Mouse (Mus musculus) MEL (cell line): ENCODE data around the gene Frmd4b. TPM values are rescaled to one million over a fixed set of nuclear protein-coding genes. Genes with fewer than 3 reads are reported as not detected.

ENCODE experiments used
- DNase-seq: peaks from one replicate; pipeline ENCODE4 v3.0.0; 2011; ENCODE audit warnings: low read depth, low spot score
- H3K27ac ChIP-seq: 2 replicates; pipeline ENCODE4 v1.5.1; 2012; ENCODE audit warnings: low read depth, mild to moderate bottlenecking, control low read depth, low read length, moderate library complexity; ENCODE audit not compliant: control insufficient read depth
- H3K27me3 ChIP-seq, 2 experiments: fragments of 150-350 bp in 1 of 2; sonication (generic) in 1 of 2; 2 replicates each; pipeline ENCODE4 v1.6.1; 2012; ENCODE audit warnings: low read length in 2 of 2, mild to moderate bottlenecking in 2 of 2, improper control_type of control experiment in 1 of 2, moderate library complexity in 1 of 2; ENCODE audit not compliant: insufficient read depth in 2 of 2, control insufficient read depth in 1 of 2
- H3K36me3 ChIP-seq, 2 experiments: 2 replicates each; pipeline ENCODE4 v1.6.1; 2012 to 2014; ENCODE audit warnings: low read length in 2 of 2, improper control_type of control experiment in 1 of 2, inconsistent platforms in 1 of 2, mild to moderate bottlenecking in 1 of 2; ENCODE audit not compliant: insufficient read depth in 2 of 2, control insufficient read depth in 1 of 2
- H3K4me1 ChIP-seq, 2 experiments: fragments of 150-350 bp in 1 of 2; sonication (generic) in 1 of 2; 2 replicates each; pipeline ENCODE4 v1.6.1; 2012; ENCODE audit warnings: low read length in 2 of 2, improper control_type of control experiment in 1 of 2, mild to moderate bottlenecking in 1 of 2; ENCODE audit not compliant: insufficient read depth in 2 of 2, control insufficient read depth in 1 of 2
- H3K4me3 ChIP-seq, 2 experiments: fragments of 150-350 bp in 1 of 2; sonication (generic) in 1 of 2; 2 replicates each; pipeline ENCODE4 v1.5.1; 2012; ENCODE audit warnings: low read depth in 2 of 2, low read length in 2 of 2, mild to moderate bottlenecking in 2 of 2, moderate library complexity in 2 of 2, control low read depth in 1 of 2, improper control_type of control experiment in 1 of 2; ENCODE audit not compliant: control insufficient read depth in 1 of 2, insufficient read depth in 1 of 2
- H3K79me2 ChIP-seq: 2 replicates; pipeline ENCODE4 v1.6.1; 2012; ENCODE audit warnings: mild to moderate bottlenecking, low read length, moderate library complexity; ENCODE audit not compliant: control insufficient read depth, poor library complexity, insufficient read depth
- H3K9ac ChIP-seq: 2 replicates; pipeline ENCODE4 v1.6.1; 2012; ENCODE audit warnings: low read depth, mild to moderate bottlenecking, control low read depth, low read length, moderate library complexity; ENCODE audit not compliant: control insufficient read depth, poor library complexity, severe bottlenecking
- H3K9me3 ChIP-seq: fragments of 150-350 bp; sonication (generic); replicated peaks from 2 replicates; pipeline ENCODE4 v1.6.1; 2012; ENCODE audit warnings: mild to moderate bottlenecking, low read length, improper control_type of control experiment, moderate library complexity; ENCODE audit not compliant: insufficient read depth
- BHLHE40 ChIP-seq: IDR thresholded peaks from 2 replicates; pipeline ENCODE4 v1.6.1; 2012; ENCODE audit warnings: low read depth, mild to moderate bottlenecking, inconsistent platforms, low read length, improper control_type of control experiment, borderline replicate concordance
- CHD1 ChIP-seq: IDR thresholded peaks from 2 replicates; pipeline ENCODE4 v1.6.1; 2012; ENCODE audit warnings: low read depth, mild to moderate bottlenecking, inconsistent platforms, low read length, improper control_type of control experiment
- CHD2 ChIP-seq: IDR thresholded peaks from 2 replicates; pipeline ENCODE4 v1.6.1; 2011; ENCODE audit warnings: low read length, improper control_type of control experiment
- CTCF ChIP-seq, 3 experiments: IDR thresholded peaks in 2 of 3; conservative IDR thresholded peaks in 1 of 3; 2 replicates each; pipeline ENCODE4 v1.5.1; 2011 to 2012; ENCODE audit warnings: low read length in 3 of 3, low read depth in 2 of 3, mild to moderate bottlenecking in 2 of 3, improper control_type of control experiment in 1 of 3, inconsistent platforms in 1 of 3, mixed read lengths in 1 of 3, moderate library complexity in 1 of 3; ENCODE audit not compliant: control insufficient read depth in 1 of 3, insufficient read depth in 1 of 3, poor library complexity in 1 of 3, severe bottlenecking in 1 of 3
- ELF1 ChIP-seq: IDR thresholded peaks from 2 replicates; pipeline ENCODE4 v1.6.1; 2014; ENCODE audit warnings: low read depth, mild to moderate bottlenecking, inconsistent platforms, low read length, improper control_type of control experiment, moderate library complexity
- ETS1 ChIP-seq: IDR thresholded peaks from 2 replicates; pipeline ENCODE4 v1.6.1; 2012; ENCODE audit warnings: low read depth, mild to moderate bottlenecking, inconsistent platforms, low read length, improper control_type of control experiment, moderate library complexity
- GABPA ChIP-seq: IDR thresholded peaks from 2 replicates; pipeline ENCODE4 v1.6.1; 2012; ENCODE audit warnings: low read depth, mild to moderate bottlenecking, inconsistent platforms, low read length, improper control_type of control experiment, moderate library complexity
- HCFC1 ChIP-seq: IDR thresholded peaks from 2 replicates; pipeline ENCODE4 v1.6.1; 2012; ENCODE audit warnings: low read depth, mild to moderate bottlenecking, inconsistent platforms, low read length, improper control_type of control experiment, moderate library complexity
- KAT2A ChIP-seq: conservative IDR thresholded peaks from 2 replicates; pipeline ENCODE4 v1.6.1; 2012; ENCODE audit warnings: low read depth, low read length, improper control_type of control experiment, inconsistent platforms
- MAFK ChIP-seq: IDR thresholded peaks from 2 replicates; pipeline ENCODE4 v1.6.1; 2011; ENCODE audit warnings: low read depth, mild to moderate bottlenecking, low read length, improper control_type of control experiment, borderline replicate concordance
- NELFE ChIP-seq: IDR thresholded peaks from 2 replicates; pipeline ENCODE4 v1.6.1; 2011; ENCODE audit warnings: low read depth, low read length, improper control_type of control experiment
- NRF1 ChIP-seq: IDR thresholded peaks from 2 replicates; pipeline ENCODE4 v1.6.1; 2014; ENCODE audit warnings: low read depth, mild to moderate bottlenecking, inconsistent platforms, low read length, improper control_type of control experiment, moderate library complexity; ENCODE audit not compliant: poor library complexity, insufficient read depth, severe bottlenecking
- POLR2A ChIP-seq, 2 experiments: IDR thresholded peaks; 2 replicates each; pipeline ENCODE4 v1.6.1; 2011 to 2012; ENCODE audit warnings: low read length in 2 of 2, mild to moderate bottlenecking in 2 of 2, control low read depth in 1 of 2, improper control_type of control experiment in 1 of 2, low read depth in 1 of 2, moderate library complexity in 1 of 2; ENCODE audit not compliant: control insufficient read depth in 1 of 2, insufficient read depth in 1 of 2, poor library complexity in 1 of 2
- POLR2AphosphoS5 ChIP-seq: IDR thresholded peaks from 2 replicates; pipeline ENCODE4 v1.6.1; 2012; ENCODE audit warnings: low read depth, borderline replicate concordance, mild to moderate bottlenecking, inconsistent platforms, low read length, moderate library complexity, mixed read lengths
- RAD21 ChIP-seq: IDR thresholded peaks from 2 replicates; pipeline ENCODE4 v1.6.1; 2011; ENCODE audit warnings: mild to moderate bottlenecking, low read depth, low read length, improper control_type of control experiment
- RCOR1 ChIP-seq: IDR thresholded peaks from 2 replicates; pipeline ENCODE4 v1.6.1; 2012; ENCODE audit warnings: low read depth, mild to moderate bottlenecking, inconsistent platforms, low read length, improper control_type of control experiment
- SIN3A ChIP-seq: IDR thresholded peaks from 2 replicates; pipeline ENCODE4 v1.6.1; 2012; ENCODE audit warnings: low read length, improper control_type of control experiment, inconsistent platforms
- TBP ChIP-seq: IDR thresholded peaks from 2 replicates; pipeline ENCODE4 v1.8.0; 2011; ENCODE audit warnings: low read depth, low read length, improper control_type of control experiment
- TCF12 ChIP-seq: IDR thresholded peaks from 2 replicates; pipeline ENCODE4 v1.6.1; 2014; ENCODE audit warnings: low read depth, mild to moderate bottlenecking, inconsistent platforms, low read length, improper control_type of control experiment, moderate library complexity
- UBTF ChIP-seq: IDR thresholded peaks from 2 replicates; pipeline ENCODE4 v1.6.1; 2012; ENCODE audit warnings: low read depth, mild to moderate bottlenecking, inconsistent platforms, low read length, improper control_type of control experiment, moderate library complexity, borderline replicate concordance; ENCODE audit not compliant: insufficient read depth
- USF1 ChIP-seq: IDR thresholded peaks from 2 replicates; pipeline ENCODE4 v1.6.1; 2014; ENCODE audit warnings: low read depth, mild to moderate bottlenecking, inconsistent platforms, low read length, improper control_type of control experiment, moderate library complexity
- USF2 ChIP-seq, 2 experiments: IDR thresholded peaks; 2 replicates each; pipeline ENCODE4 v1.6.1; 2011 to 2012; ENCODE audit warnings: improper control_type of control experiment in 2 of 2, low read length in 2 of 2, borderline replicate concordance in 1 of 2, inconsistent platforms in 1 of 2, low read depth in 1 of 2, mild to moderate bottlenecking in 1 of 2; ENCODE audit not compliant: insufficient read depth in 1 of 2
- ZKSCAN1 ChIP-seq: IDR thresholded peaks from 2 replicates; pipeline ENCODE4 v1.6.1; 2012; ENCODE audit warnings: low read depth, mild to moderate bottlenecking, inconsistent platforms, low read length, improper control_type of control experiment, moderate library complexity
- polyA plus RNA-seq, 2 experiments: library from polyadenylated mRNA; stranded (reverse) in 1 of 2; unstranded in 1 of 2; fragments of >175 nt in 1 of 2; fragments of >200 nt in 1 of 2; gene quantifications; 2 replicates each; pipeline versions ENCODE4 v1.2.1 to v1.2.4; 2012; ENCODE audit warnings: low replicate concordance in 2 of 2, low read depth in 1 of 2; ENCODE audit not compliant: insufficient read length in 2 of 2, insufficient read depth in 1 of 2, missing spikeins in 1 of 2
- total RNA-seq: library from RNA; depleted of rRNA; stranded (reverse); fragments of 300-350 nt; gene quantifications from 2 replicates; pipeline ENCODE4 v1.2.3, GENCODE M21; 2012

Gene Frmd4b
- total and polyA plus RNA-seq, 3 experiments, result 0.18 TPM; not detected in 2

DNA sequence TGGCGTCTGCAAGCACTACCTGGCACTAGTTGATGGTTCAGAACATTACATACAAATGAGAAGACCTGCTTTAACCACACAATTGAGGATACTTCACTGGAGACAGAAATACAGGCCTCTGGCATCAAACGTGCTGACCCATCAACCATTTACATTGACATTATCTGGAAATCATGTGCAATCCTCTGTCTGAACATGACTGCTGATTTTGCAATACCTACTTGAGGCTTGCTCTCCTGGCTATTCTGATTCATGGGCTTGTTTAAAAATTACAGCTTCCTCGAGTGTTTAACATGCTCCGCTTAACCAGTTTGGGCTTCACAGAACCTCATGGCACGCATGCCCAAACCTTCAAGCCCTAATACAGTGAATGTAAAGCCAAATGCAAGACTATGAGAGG, 42.4 kb downstream of the Frmd4b start:
- Histone ChIP-seq H3K27me3 (no peaks in the 10 kb centered on the region), H3K4me1 (no peaks in the 10 kb centered on the region), H3K9ac (no peak overlapping the region), H3K27ac (no peak overlapping the region), H3K4me3 (no peak overlapping the region), H3K9me3 (no peaks in the 10 kb centered on the region)
- DNase-seq, result no peak
- TF ChIP-seq POLR2AphosphoS5 (no peak), NELFE (no peak), TBP (no peak), NRF1 (no peak), SIN3A (no peak), CHD1 (no peak), USF2 (IDR thresholded peaks at IDR 0.05; ENCODE audit: borderline replicate concordance in 1 of 2, insufficient read depth in 1 of 2, low read depth in 1 of 2, low read length in 2 of 2) (no peak)
- TF ChIP-seq, all 39 proteins: peak for 0
- Histone ChIP-seq H3K36me3 (no peaks in the 10 kb centered on the region), H3K79me2 (no peaks in the 10 kb centered on the region)

- Histone ChIP-seq H3K27me3 (no peaks in the 10 kb centered on the region), H3K9ac (no peak overlapping the region), H3K4me1 (no peaks in the 10 kb centered on the region), H3K79me2 (no peaks in the 10 kb centered on the region), H3K9me3 (no peaks in the 10 kb centered on the region), H3K36me3 (no peaks in the 10 kb centered on the region), H3K27ac (no peak overlapping the region), H3K4me3 (no peak overlapping the region)
- TF ChIP-seq BHLHE40 (no peak), ELF1 (no peak), CHD1 (no peak), USF1 (no peak), GABPA (no peak), KAT2A (no peak), CTCF (IDR thresholded peaks at IDR 0.05 in 2 of 3, conservative IDR thresholded peaks at IDR 0.05 in 1 of 3; ENCODE audit: control insufficient read depth in 1 of 3, insufficient read depth in 1 of 3, low read depth in 2 of 3, low read length in 3 of 3, poor library complexity in 1 of 3, severe bottlenecking in 1 of 3) (no peak), POLR2A (IDR thresholded peaks at IDR 0.05; ENCODE audit: control insufficient read depth in 1 of 2, insufficient read depth in 1 of 2, low read depth in 1 of 2, low read length in 2 of 2, poor library complexity in 1 of 2) (no peak), HCFC1 (no peak), RAD21 (no peak), USF2 (IDR thresholded peaks at IDR 0.05; ENCODE audit: borderline replicate concordance in 1 of 2, insufficient read depth in 1 of 2, low read depth in 1 of 2, low read length in 2 of 2) (no peak), CHD2 (no peak), TCF12 (no peak), SIN3A (no peak), ZKSCAN1 (no peak), UBTF (no peak), ETS1 (no peak), RCOR1 (no peak), NELFE (no peak), MAFK (no peak)
- DNase-seq, result no peak
Observed at GRCm38 (mm10) chr6:97572226-97572625, 45.1 kb downstream of the Frmd4b start.
